Mouse (Mus musculus) midbrain, embryonic 14.5 days (tissue): ENCODE data around the gene Hexa. TPM values are rescaled to one million over a fixed set of nuclear protein-coding genes. Genes with fewer than 3 reads are reported as not detected.

Source experiments
- ATAC-seq: fragments of 200-750 bp; cut with Nextera tagmentation; 2 replicates; pipeline ENCODE4 v1.8.0; 2017; ENCODE audit warnings: moderate number of reproducible peaks, moderate library complexity; ENCODE audit not compliant: low FRiP score, low TSS enrichment
- DNase-seq: peaks from one replicate; pipeline ENCODE4 v3.0.0-alpha.2; 2015
- H3K27ac ChIP-seq: fragments of 300-500 bp; sonication (generic); replicated peaks from 2 replicates; pipeline ENCODE4 v1.5.1; 2014; ENCODE audit warnings: mild to moderate bottlenecking, low read depth, low read length, moderate library complexity
- H3K27me3 ChIP-seq: fragments of 300-500 bp; sonication (generic); 2 replicates; pipeline ENCODE4 v1.6.1; 2014; ENCODE audit warnings: low read length, control low read depth, mixed read lengths; ENCODE audit not compliant: control insufficient read depth, insufficient read depth
- H3K36me3 ChIP-seq: fragments of 300-500 bp; sonication (generic); 2 replicates; pipeline ENCODE4 v1.6.1; 2014; ENCODE audit warnings: low read length, control low read depth; ENCODE audit not compliant: control insufficient read depth, insufficient read depth
- H3K4me1 ChIP-seq: fragments of 300-500 bp; sonication (generic); 2 replicates; pipeline ENCODE4 v1.6.1; 2014; ENCODE audit warnings: mild to moderate bottlenecking, antibody characterized with exemption, low read length, control low read depth; ENCODE audit not compliant: control insufficient read depth, insufficient read depth
- H3K4me2 ChIP-seq: fragments of 300-500 bp; sonication (generic); 2 replicates; pipeline ENCODE4 v1.6.1; 2014; ENCODE audit warnings: mild to moderate bottlenecking, low read length, moderate library complexity
- H3K4me3 ChIP-seq: fragments of 300-500 bp; sonication (generic); replicated peaks from 2 replicates; pipeline ENCODE4 v1.5.1; 2014; ENCODE audit warnings: low read depth, low read length
- H3K9ac ChIP-seq: fragments of 300-500 bp; sonication (generic); replicated peaks from 2 replicates; pipeline ENCODE4 v1.6.1; 2014; ENCODE audit warnings: mild to moderate bottlenecking, low read length, moderate library complexity
- H3K9me3 ChIP-seq: fragments of 300-500 bp; sonication (generic); 2 replicates; pipeline ENCODE4 v1.6.1; 2016; ENCODE audit warnings: low read length, control low read depth, mixed read lengths; ENCODE audit not compliant: control insufficient read depth
- WGBS: fragments of 180-500 bp; shearing (Covaris S2); extraction: QIAGEN DNeasy Blood & Tissue Kit; methylation state at CpG from one replicate; pipeline ENCODE4 v1.1.7; 2014; 5-methylcytosine and 5-hydroxymethylcytosine counted together
- polyA plus RNA-seq: library from polyadenylated mRNA; unstranded; fragments of >200 nt; fragmentation: Nextera tagmentation; extraction: Ambion mirVana; gene quantifications from 2 replicates; pipeline ENCODE4 v1.2.1, GENCODE M21; 2014

The Hexa gene
- polyA plus RNA-seq, 1 experiment from 2014 or later = 57.5 TPM

GRCm38 (mm10) chr9:59547869-59548268 lies 8.5 kb downstream of the Hexa start:
- no peak overlapping the region for H3K27ac ChIP-seq
- no peak overlapping the region for H3K9ac ChIP-seq
- ATAC-seq (no peak), DNase-seq (no peak)
- no peaks in the 10 kb centered on the region for H3K9me3 ChIP-seq
- H3K27me3 ChIP-seq = no peaks in the 10 kb centered on the region
- no peak overlapping the region for H3K4me2 ChIP-seq
- no peaks in the 10 kb centered on the region for H3K4me1 ChIP-seq
- WGBS = 94% methylated on average over 1 of the region's 1 CpGs
- H3K4me3 ChIP-seq = no peak overlapping the region
- H3K36me3 ChIP-seq = no peaks in the 10 kb centered on the region

- H3K4me2 ChIP-seq = no peak overlapping the region
- H3K4me1 ChIP-seq = no peaks in the 10 kb centered on the region
- H3K36me3 ChIP-seq = peaks cover under 1% of the 10 kb centered on the region; the same call in 1 of the 2 replicates
- H3K9ac ChIP-seq = no peak overlapping the region
- no peaks in the 10 kb centered on the region for H3K9me3 ChIP-seq
- WGBS = 60% methylated on average over 2 of the region's 2 CpGs
- no peak overlapping the region for H3K27ac ChIP-seq
- no peaks in the 10 kb centered on the region for H3K27me3 ChIP-seq
- DNase-seq = no peak
- H3K4me3 ChIP-seq = no peak overlapping the region
- ATAC-seq = no peak
Measured at GRCm38 (mm10) chr9:59548961-59549487, 9.7 kb downstream of the Hexa start.

- Histone ChIP-seq H3K36me3 (peaks cover 5% of the 10 kb centered on the region), H3K4me3 (no peak overlapping the region), H3K4me2 (no peak overlapping the region), H3K4me1 (no peaks in the 10 kb centered on the region), H3K9me3 (no peaks in the 10 kb centered on the region), H3K27ac (no peak overlapping the region), H3K9ac (no peak overlapping the region), H3K27me3 (no peaks in the 10 kb centered on the region)
- DNase-seq = no peak
- 92% methylated on average over 4 of the region's 4 CpGs for WGBS
- ATAC-seq = no peak
Measured at GRCm38 (mm10) chr9:59550077-59550476, 10.7 kb downstream of the Hexa start.

- no peak overlapping the region for H3K4me2 ChIP-seq
- no peak for DNase-seq
- WGBS = 89% methylated on average over 5 of the region's 5 CpGs
Measured at GRCm38 (mm10) chr9:59551017-59551416, 11.7 kb downstream of the Hexa start.

GRCm38 (mm10) chr9:59551620-59552031 lies 12.3 kb downstream of the Hexa start:
- H3K4me2 ChIP-seq = no peak overlapping the region
- no peaks in the 10 kb centered on the region for H3K27me3 ChIP-seq
- no peak for ATAC-seq
- H3K36me3 ChIP-seq = peaks cover 14% of the 10 kb centered on the region
- H3K4me1 ChIP-seq = no peaks in the 10 kb centered on the region
- DNase-seq = no peak
- no peak overlapping the region for H3K27ac ChIP-seq
- no peak overlapping the region for H3K9ac ChIP-seq
- 90% methylated on average over 3 of the region's 3 CpGs for WGBS
- H3K9me3 ChIP-seq = no peaks in the 10 kb centered on the region
- no peak overlapping the region for H3K4me3 ChIP-seq

More at GRCm38 (mm10) chr9:59551017-59551416, 11.7 kb downstream of the Hexa start:
- no peak overlapping the region for H3K27ac ChIP-seq
- no peak for ATAC-seq
- H3K9ac ChIP-seq = no peak overlapping the region
- no peaks in the 10 kb centered on the region for H3K27me3 ChIP-seq
- peaks cover 10% of the 10 kb centered on the region for H3K36me3 ChIP-seq
- H3K4me1 ChIP-seq = no peaks in the 10 kb centered on the region
- H3K4me3 ChIP-seq = no peak overlapping the region
- no peaks in the 10 kb centered on the region for H3K9me3 ChIP-seq

GRCm38 (mm10) chr9:59552610-59553009 lies 13.3 kb downstream of the Hexa start:
- ATAC-seq (no peak), DNase-seq (no peak)
- H3K4me2 ChIP-seq = no peak overlapping the region
- H3K9ac ChIP-seq = no peak overlapping the region
- H3K4me3 ChIP-seq = no peak overlapping the region
- whole genome bisulfite sequencing = 90% methylated on average over 5 of the region's 5 CpGs
- peaks cover 23% of the 10 kb centered on the region for H3K36me3 ChIP-seq
- no peaks in the 10 kb centered on the region for H3K27me3 ChIP-seq
- no peak overlapping the region for H3K27ac ChIP-seq
- no peaks in the 10 kb centered on the region for H3K4me1 ChIP-seq
- H3K9me3 ChIP-seq = no peaks in the 10 kb centered on the region

GRCm38 (mm10) chr9:59553719-59554118 lies 14.4 kb downstream of the Hexa start:
- H3K9me3 ChIP-seq = no peaks in the 10 kb centered on the region
- H3K4me2 ChIP-seq = no peak overlapping the region
- H3K27ac ChIP-seq = no peak overlapping the region
- ATAC-seq = no peak
- H3K4me3 ChIP-seq = no peak overlapping the region
- DNase-seq = no peak
- no peak overlapping the region for H3K9ac ChIP-seq
- 92% methylated on average over 4 of the region's 4 CpGs for WGBS
- H3K36me3 ChIP-seq = peaks cover 33% of the 10 kb centered on the region
- no peaks in the 10 kb centered on the region for H3K27me3 ChIP-seq
- H3K4me1 ChIP-seq = no peaks in the 10 kb centered on the region

- Histone ChIP-seq H3K4me1 (no peaks in the 10 kb centered on the region; the same call in 1 of the 2 replicates), H3K27ac (no peak overlapping the region), H3K36me3 (peaks cover 48% of the 10 kb centered on the region), H3K9me3 (no peaks in the 10 kb centered on the region), H3K4me3 (no peak overlapping the region), H3K27me3 (no peaks in the 10 kb centered on the region), H3K4me2 (no peak overlapping the region), H3K9ac (no peak overlapping the region)
- ATAC-seq = no peak
- WGBS = 28% methylated on average over 4 of the region's 4 CpGs
- DNase-seq = peak; percentile 80
Measured at GRCm38 (mm10) chr9:59565600-59565999, 26.3 kb downstream of the Hexa start.

GRCm38 (mm10) chr9:59567111-59567510 lies 27.8 kb downstream of the Hexa start:
- Histone ChIP-seq H3K36me3 (peaks cover 33% of the 10 kb centered on the region), H3K9ac (no peak overlapping the region), H3K27ac (no peak overlapping the region), H3K4me2 (no peak overlapping the region), H3K27me3 (no peaks in the 10 kb centered on the region), H3K9me3 (no peaks in the 10 kb centered on the region), H3K4me3 (no peak overlapping the region), H3K4me1 (no peaks in the 10 kb centered on the region; the same call in 1 of the 2 replicates)
- DNase-seq (peak; percentile 85), ATAC-seq (no peak)
- WGBS = 27% methylated on average over 6 of the region's 6 CpGs
